Mouse (Mus musculus) heart, postnatal 0 days (tissue): ENCODE data around the gene Itm2b. TPM values are rescaled to one million over a fixed set of nuclear protein-coding genes. Genes with fewer than 3 reads are reported as not detected.

Experiments used
- ATAC-seq: fragments of 200-750 bp; cut with Nextera tagmentation; 2 replicates; pipeline ENCODE4 v1.8.0; 2017; ENCODE audit warnings: low read depth, moderate number of reproducible peaks, moderate library complexity; ENCODE audit not compliant: insufficient read depth
- DNase-seq: peaks from one replicate; pipeline ENCODE4 v3.0.0-alpha.2; 2016; ENCODE audit warnings: low spot score
- H3K27ac ChIP-seq: fragments of 300-500 bp; sonication (generic); 2 replicates; pipeline ENCODE4 v1.5.1; 2014; ENCODE audit warnings: low read depth, mild to moderate bottlenecking
- H3K27me3 ChIP-seq: fragments of 300-500 bp; sonication (generic); 2 replicates; pipeline ENCODE4 v1.6.1; 2014; ENCODE audit warnings: low read length, mixed read lengths; ENCODE audit not compliant: control insufficient read depth, insufficient read depth
- H3K36me3 ChIP-seq: fragments of 300-500 bp; sonication (generic); replicated peaks from 2 replicates; pipeline ENCODE4 v1.6.1; 2014; ENCODE audit warnings: low read length, mixed read lengths; ENCODE audit not compliant: control insufficient read depth, insufficient read depth
- H3K4me1 ChIP-seq: fragments of 300-500 bp; sonication (generic); 2 replicates; pipeline ENCODE4 v1.6.1; 2014; ENCODE audit warnings: antibody characterized with exemption; ENCODE audit not compliant: control insufficient read depth, insufficient read depth
- H3K4me2 ChIP-seq: fragments of 300-500 bp; sonication (generic); 2 replicates; pipeline ENCODE4 v1.6.1; 2014; ENCODE audit warnings: low read depth, mild to moderate bottlenecking, low read length, moderate library complexity
- H3K4me3 ChIP-seq: fragments of 300-500 bp; sonication (generic); 2 replicates; pipeline ENCODE4 v1.5.1; 2014; ENCODE audit warnings: low read depth, low read length
- H3K9ac ChIP-seq: fragments of 300-500 bp; sonication (generic); replicated peaks from 2 replicates; pipeline ENCODE4 v1.6.1; 2014; ENCODE audit warnings: low read depth, low read length, mixed read lengths
- H3K9me3 ChIP-seq: fragments of 300-500 bp; sonication (generic); replicated peaks from 2 replicates; pipeline ENCODE4 v1.6.1; 2016; ENCODE audit warnings: low read length; ENCODE audit not compliant: control insufficient read depth
- CTCF ChIP-seq: IDR thresholded peaks from 2 replicates; pipeline ENCODE4 v1.5.1; 2016; ENCODE audit warnings: antibody characterized with exemption, control low read depth, low read depth
- EP300 ChIP-seq: IDR thresholded peaks from 2 replicates; pipeline ENCODE4 v1.6.1; 2016; ENCODE audit warnings: antibody characterized with exemption, low read depth
- WGBS: fragments of 180-500 bp; shearing (Covaris S2); extraction: QIAGEN DNeasy Blood & Tissue Kit; methylation state at CpG from one replicate; pipeline ENCODE4 v1.1.7; 2014; 5-methylcytosine and 5-hydroxymethylcytosine counted together
- polyA plus RNA-seq: library from polyadenylated mRNA; unstranded; fragments of >200 nt; fragmentation: Nextera tagmentation; extraction: Ambion mirVana; gene quantifications from 2 replicates; pipeline ENCODE4 v1.2.1, GENCODE M21; 2015
- total RNA-seq: library from RNA; depleted of rRNA; stranded (reverse); fragments of >200 nt; gene quantifications from 2 replicates; pipeline ENCODE4 v1.2.3, GENCODE M21; 2014; ENCODE audit warnings: low replicate concordance

Gene Itm2b
- total and polyA plus RNA-seq, 2 experiments from 2014 or later = 388 to 907 TPM

GRCm38 (mm10) chr14:73334926-73335805 lies 49.9 kb downstream of the Itm2b start:
- no peaks in the 10 kb centered on the region for H3K4me1 ChIP-seq
- ATAC-seq (no peak), DNase-seq (no peak)
- no peaks in the 10 kb centered on the region for H3K36me3 ChIP-seq
- no peaks in the 10 kb centered on the region for H3K27me3 ChIP-seq
- TF ChIP-seq CTCF (no peak), EP300 (no peak)
- WGBS = 82% methylated on average over 22 of the region's 22 CpGs
- H3K27ac ChIP-seq = no peak overlapping the region
- no peaks in the 10 kb centered on the region for H3K9me3 ChIP-seq
- no peak overlapping the region for H3K4me3 ChIP-seq
- no peak overlapping the region for H3K4me2 ChIP-seq
- H3K9ac ChIP-seq = no peak overlapping the region

- H3K4me2 ChIP-seq = no peak overlapping the region
- H3K4me1 ChIP-seq = no peaks in the 10 kb centered on the region
- no peaks in the 10 kb centered on the region for H3K27me3 ChIP-seq
- H3K27ac ChIP-seq = no peak overlapping the region
- no peak overlapping the region for H3K4me3 ChIP-seq
- TF ChIP-seq EP300 (no peak), CTCF (no peak)
- H3K9ac ChIP-seq = no peak overlapping the region
- ATAC-seq (no peak), DNase-seq (no peak)
- H3K36me3 ChIP-seq = no peaks in the 10 kb centered on the region
- H3K9me3 ChIP-seq = no peaks in the 10 kb centered on the region
- WGBS = 75% methylated on average over 3 of the region's 3 CpGs
Observed at GRCm38 (mm10) chr14:73333880-73334279, 51.2 kb downstream of the Itm2b start.

- no peak for ATAC-seq
- H3K36me3 ChIP-seq = no peaks in the 10 kb centered on the region
- no peak overlapping the region for H3K4me3 ChIP-seq
- H3K4me2 ChIP-seq = no peak overlapping the region
- H3K9me3 ChIP-seq = no peaks in the 10 kb centered on the region
- DNase-seq = no peak
- no peak overlapping the region for H3K27ac ChIP-seq
- no peak overlapping the region for H3K9ac ChIP-seq
- H3K27me3 ChIP-seq = no peaks in the 10 kb centered on the region
- TF ChIP-seq EP300 (no peak), CTCF (no peak)
- peaks cover 8% of the 10 kb centered on the region; the same call in 1 of the 2 replicates for H3K4me1 ChIP-seq
- WGBS = 64% methylated on average over 4 of the region's 4 CpGs
Observed at GRCm38 (mm10) chr14:73331386-73331785, 53.7 kb downstream of the Itm2b start.

- 79% methylated on average over 2 of the region's 2 CpGs for WGBS
Observed at GRCm38 (mm10) chr14:73329871-73330270, 55.2 kb downstream of the Itm2b start.

GRCm38 (mm10) chr14:73326511-73326910 lies 58.6 kb downstream of the Itm2b start:
- DNase-seq = no peak
- Histone ChIP-seq H3K36me3 (no peaks in the 10 kb centered on the region), H3K9ac (peak overlapping the region; percentile 90), H3K4me2 (peak overlapping the region; percentile 95), H3K27ac (peak overlapping the region; percentile 96), H3K27me3 (no peaks in the 10 kb centered on the region), H3K4me1 (peaks cover 8% of the 10 kb centered on the region; the same call in 1 of the 2 replicates), H3K9me3 (no peaks in the 10 kb centered on the region), H3K4me3 (peak overlapping the region; percentile 94)
- 5% methylated on average over 8 of the region's 8 CpGs for WGBS
- TF ChIP-seq EP300 (no peak), CTCF (no peak)
- ATAC-seq = no peak

More at GRCm38 (mm10) chr14:73329871-73330270, 55.2 kb downstream of the Itm2b start:
- H3K36me3 ChIP-seq = no peaks in the 10 kb centered on the region
- ATAC-seq = no peak
- TF ChIP-seq EP300 = no peak
- no peak for TF ChIP-seq CTCF
- DNase-seq = no peak
- H3K27ac ChIP-seq = no peak overlapping the region
- H3K27me3 ChIP-seq = no peaks in the 10 kb centered on the region
- H3K9me3 ChIP-seq = no peaks in the 10 kb centered on the region
- no peak overlapping the region for H3K4me3 ChIP-seq
- no peak overlapping the region for H3K9ac ChIP-seq
- H3K4me2 ChIP-seq = no peak overlapping the region
- peaks cover 8% of the 10 kb centered on the region; the same call in 1 of the 2 replicates for H3K4me1 ChIP-seq
